Mouse (Mus musculus) myocyte (in vitro differentiated cells): Measurements from ENCODE around the gene Esrra. TPM values are rescaled to one million over a fixed set of nuclear protein-coding genes. Genes with fewer than 3 reads are reported as not detected.
A peak's percentile ranks its signal among the peaks of the same experiment; 100 is the strongest.

Experiments
- H3K27me3 ChIP-seq: one replicate; pipeline ENCODE4 v1.6.1; 2011; ENCODE audit not compliant: control insufficient read depth, insufficient read depth, insufficient read length
- H3K36me3 ChIP-seq: one replicate; pipeline ENCODE4 v1.6.1; 2011; ENCODE audit not compliant: control insufficient read depth, insufficient read depth
- H3K4me2 ChIP-seq: one replicate; pipeline ENCODE4 v1.6.1; 2011; ENCODE audit warnings: low read depth, control low read depth
- H3K4me3 ChIP-seq: one replicate; pipeline ENCODE4 v1.5.1; 2011; ENCODE audit warnings: mild to moderate bottlenecking, control low read depth, moderate library complexity
- H3K79me2 ChIP-seq: one replicate; pipeline ENCODE4 v1.6.1; 2011; ENCODE audit not compliant: control insufficient read depth, insufficient read depth
- H3ac ChIP-seq: one replicate; pipeline ENCODE4 v1.6.1; 2011; ENCODE audit not compliant: control insufficient read depth, insufficient read length
- CEBPB ChIP-seq: IDR thresholded peaks from 2 replicates; pipeline ENCODE4 v1.6.1; 2011; ENCODE audit warnings: mild to moderate bottlenecking, moderate library complexity; ENCODE audit not compliant: poor library complexity, insufficient read depth, severe bottlenecking
- E2F4 ChIP-seq: IDR thresholded peaks from one replicate; pipeline ENCODE4 v1.6.1; 2011; ENCODE audit warnings: mild to moderate bottlenecking, control low read depth, moderate library complexity; ENCODE audit not compliant: insufficient read depth
- MAX ChIP-seq: IDR thresholded peaks from one replicate; pipeline ENCODE4 v1.6.1; 2011; ENCODE audit warnings: low read depth, mild to moderate bottlenecking, control low read depth
- MYOD1 ChIP-seq, 3 experiments: IDR thresholded peaks; one replicate each; pipeline ENCODE4 v1.6.1; 2011; ENCODE audit warnings: control low read depth in 2 of 3, low read depth in 2 of 3, mild to moderate bottlenecking in 2 of 3, moderate library complexity in 1 of 3; ENCODE audit not compliant: insufficient read length in 2 of 3, control insufficient read depth in 1 of 3
- MYOG ChIP-seq, 3 experiments: IDR thresholded peaks; one replicate each; pipeline ENCODE4 v1.6.1; 2011; ENCODE audit warnings: control low read depth in 2 of 3, low read depth in 2 of 3, mild to moderate bottlenecking in 2 of 3; ENCODE audit not compliant: insufficient read length in 2 of 3, control insufficient read depth in 1 of 3, insufficient read depth in 1 of 3
- POLR2A ChIP-seq: IDR thresholded peaks from one replicate; pipeline ENCODE4 v1.6.1; 2011; ENCODE audit warnings: low read depth, mild to moderate bottlenecking, control low read depth, moderate library complexity; ENCODE audit not compliant: insufficient read length
- POLR2AphosphoS2 ChIP-seq: IDR thresholded peaks from one replicate; pipeline ENCODE4 v1.6.1; 2011; ENCODE audit warnings: low read depth, control low read depth; ENCODE audit not compliant: insufficient read length
- REST ChIP-seq: IDR thresholded peaks from one replicate; pipeline ENCODE4 v1.6.1; 2011; ENCODE audit warnings: mild to moderate bottlenecking, control low read depth, moderate library complexity; ENCODE audit not compliant: insufficient read depth, insufficient read length
- SRF ChIP-seq: IDR thresholded peaks from one replicate; pipeline ENCODE4 v1.6.1; 2011; ENCODE audit warnings: low read depth; ENCODE audit not compliant: control insufficient read depth, insufficient read length
- TCF12 ChIP-seq: IDR thresholded peaks from one replicate; pipeline ENCODE4 v1.6.1; 2011; ENCODE audit warnings: mild to moderate bottlenecking, control low read depth; ENCODE audit not compliant: poor library complexity, insufficient read depth, severe bottlenecking
- TCF3 ChIP-seq: IDR thresholded peaks from one replicate; pipeline ENCODE4 v1.6.1; 2011; ENCODE audit warnings: low read depth, control low read depth; ENCODE audit not compliant: insufficient read length
- USF1 ChIP-seq: IDR thresholded peaks from one replicate; pipeline ENCODE4 v1.6.1; 2011; ENCODE audit warnings: low read depth, mild to moderate bottlenecking, control low read depth, moderate library complexity
- polyA plus RNA-seq: library from polyadenylated mRNA; unstranded; fragments of >200 nt; fragmentation: generic; extraction: Trizol; gene quantifications from one replicate; pipeline ENCODE4 v1.2.1, GENCODE M21; 2012; ENCODE audit warnings: missing spikeins

Gene Esrra
- polyA plus RNA-seq: 52.7 TPM

GRCm38 (mm10) chr19:6921647-6922567 lies at the start of gene Esrra:
TSS of gene Esrra (minus strand) at chr19:6921813.
- TF ChIP-seq MAX: no peak
- TF ChIP-seq TCF3: no peak
- TF ChIP-seq MYOD1 (IDR thresholded peaks at IDR 0.05; ENCODE audit: control insufficient read depth in 1 of 3, insufficient read length in 2 of 3, low read depth in 2 of 3): peak in 2 of 3 experiments; percentile 14 to 63
- no peak for TF ChIP-seq REST
- TF ChIP-seq MYOG (IDR thresholded peaks at IDR 0.05; ENCODE audit: control insufficient read depth in 1 of 3, insufficient read depth in 1 of 3, insufficient read length in 2 of 3, low read depth in 2 of 3): peak in 1 of 3 experiments; percentile 35
- 0 out of 2 replicates have a peak, but pooled peaks have one; percentile 27 for TF ChIP-seq CEBPB
- TF ChIP-seq POLR2A: peak; percentile 81
- peak; percentile 23 for TF ChIP-seq SRF
- TF ChIP-seq POLR2AphosphoS2: peak; percentile 80
- no peak for TF ChIP-seq TCF12
- peak; percentile 58 for TF ChIP-seq USF1
- TF ChIP-seq E2F4: no peak
- Histone ChIP-seq H3ac (peak within 1 kb of the TSS; percentile 78), H3K4me3 (peak within 1 kb of the TSS; percentile 56), H3K27me3 (no peaks in the 10 kb centered on the region), H3K79me2 (peaks cover 23% of the 10 kb centered on the region), H3K4me2 (peak within 1 kb of the TSS; percentile 97), H3K36me3 (no peaks in the 10 kb centered on the region)

DNA sequence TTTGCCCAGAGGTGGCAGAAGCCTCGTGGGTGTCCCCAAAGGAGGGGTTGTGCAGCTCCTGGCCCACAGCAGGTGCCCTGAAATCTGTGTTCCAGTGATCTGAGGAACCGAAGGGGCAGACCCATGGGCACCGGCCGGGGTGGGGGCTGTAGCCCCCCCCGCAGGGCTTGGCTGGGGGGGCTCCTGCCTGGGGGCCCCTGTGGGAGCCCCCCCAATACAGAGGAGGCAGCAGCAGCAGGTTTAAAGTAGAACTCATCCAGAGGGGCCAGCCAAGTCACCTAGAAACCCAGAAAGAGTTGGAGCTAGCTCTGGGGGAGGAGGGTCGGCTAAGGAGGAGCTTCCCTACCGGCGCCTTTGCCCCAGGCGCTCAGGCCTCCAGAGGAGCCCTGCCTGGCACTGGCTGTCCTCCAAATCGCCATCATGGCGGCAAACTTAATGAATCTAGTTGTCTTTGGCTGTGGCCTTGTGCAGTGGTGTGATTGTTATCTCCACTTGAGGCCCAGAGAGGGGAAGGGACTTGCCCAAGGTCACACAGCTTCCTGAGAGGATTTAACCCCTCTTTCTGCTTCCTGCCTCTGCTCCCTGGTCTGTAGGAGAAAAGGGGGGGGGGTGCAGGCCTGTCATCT lies 49.0 kb upstream of the Esrra start:
- H3K79me2 ChIP-seq: peaks cover 18% of the 10 kb centered on the region
- H3K27me3 ChIP-seq: no peaks in the 10 kb centered on the region
- peak overlapping the region; percentile 12 for H3K4me2 ChIP-seq
- no peak overlapping the region for H3K4me3 ChIP-seq
- H3K36me3 ChIP-seq: no peaks in the 10 kb centered on the region
- no peak overlapping the region for H3ac ChIP-seq
- TF ChIP-seq POLR2AphosphoS2 (no peak), MYOG (IDR thresholded peaks at IDR 0.05; ENCODE audit: control insufficient read depth in 1 of 3, insufficient read depth in 1 of 3, insufficient read length in 2 of 3, low read depth in 2 of 3) (no peak), MAX (no peak), SRF (no peak), E2F4 (no peak), POLR2A (no peak)

DNA sequence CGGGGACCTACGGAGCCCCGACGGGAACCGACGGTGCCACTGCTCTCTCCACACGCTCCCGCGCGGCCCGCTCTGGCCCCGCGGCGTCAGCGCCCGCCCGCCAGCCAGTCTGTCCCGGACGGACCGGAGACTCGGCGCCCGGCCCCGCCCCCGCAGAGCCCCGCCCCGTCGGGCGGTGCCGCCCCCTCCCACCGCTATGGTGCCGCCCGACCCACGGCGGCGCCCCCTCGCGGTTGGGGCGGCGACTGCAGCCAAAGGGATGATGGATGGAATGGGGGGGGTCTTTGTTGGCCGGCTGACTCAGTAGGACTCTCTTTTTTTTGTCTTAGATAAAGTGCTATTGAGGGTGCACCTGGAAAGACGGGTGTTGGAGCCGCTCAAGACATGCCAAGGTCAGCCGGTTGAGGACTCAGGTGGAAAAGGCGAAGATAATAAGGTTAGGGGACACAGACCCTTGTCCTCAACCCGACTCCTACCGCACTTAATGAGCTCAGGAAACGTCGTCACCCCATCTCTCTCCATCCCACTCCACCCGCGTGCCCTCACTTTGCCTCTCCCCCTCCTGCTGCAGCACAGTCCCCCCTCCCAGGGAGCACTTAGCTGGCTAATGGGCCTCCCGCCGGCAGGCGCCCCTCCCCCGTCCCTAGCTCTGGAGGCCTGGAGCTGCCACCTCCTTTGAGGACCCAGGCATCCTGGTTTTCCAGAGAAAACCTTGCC lies 48.2 kb upstream of the Esrra start:
- peak; percentile 83 for TF ChIP-seq POLR2AphosphoS2
- TF ChIP-seq POLR2A: peak; percentile 93
- TF ChIP-seq MYOD1 (IDR thresholded peaks at IDR 0.05; ENCODE audit: control insufficient read depth in 1 of 3, insufficient read length in 2 of 3, low read depth in 2 of 3): no peak
- Histone ChIP-seq H3K4me2 (peak overlapping the region; percentile 90), H3K27me3 (no peaks in the 10 kb centered on the region), H3K36me3 (no peaks in the 10 kb centered on the region), H3K4me3 (peak overlapping the region; percentile 61), H3K79me2 (peaks cover 16% of the 10 kb centered on the region), H3ac (peak overlapping the region; percentile 60)

GRCm38 (mm10) chr19:6969291-6969664 lies 47.7 kb upstream of the Esrra start:
- Histone ChIP-seq H3ac (peak overlapping the region; percentile 60), H3K4me2 (peak overlapping the region; percentile 90), H3K27me3 (no peaks in the 10 kb centered on the region), H3K36me3 (no peaks in the 10 kb centered on the region), H3K79me2 (peaks cover 16% of the 10 kb centered on the region), H3K4me3 (peak overlapping the region; percentile 61)
- no peak for TF ChIP-seq MYOD1 (IDR thresholded peaks at IDR 0.05; ENCODE audit: control insufficient read depth in 1 of 3, insufficient read length in 2 of 3, low read depth in 2 of 3)
